Mouse (Mus musculus) liver, adult 2 months (tissue): ENCODE results near the gene Efna2. TPM values are rescaled to one million over a fixed set of nuclear protein-coding genes. Genes with fewer than 3 reads are reported as not detected.

Experiments
- DNase-seq: peaks from one replicate; pipeline ENCODE4 v3.0.0-alpha.2; 2011; ENCODE audit warnings: low read depth, low spot score; ENCODE audit errors: extremely low read depth
- H3K27ac ChIP-seq: fragments of 200-500 bp; replicated peaks from 2 replicates; pipeline ENCODE4 v1.5.1; 2012; ENCODE audit warnings: low read depth, mild to moderate bottlenecking, control low read depth, inconsistent platforms, low read length; ENCODE audit not compliant: insufficient read depth
- H3K27me3 ChIP-seq: fragments of 200-500 bp; 2 replicates; pipeline ENCODE4 v1.6.1; 2012; ENCODE audit warnings: mild to moderate bottlenecking, moderate library complexity, low read length, inconsistent platforms; ENCODE audit not compliant: control insufficient read depth, insufficient read depth
- H3K36me3 ChIP-seq: fragments of 200-500 bp; 2 replicates; pipeline ENCODE4 v1.6.1; 2012; ENCODE audit warnings: low read length, inconsistent platforms; ENCODE audit not compliant: control insufficient read depth, insufficient read depth
- H3K4me1 ChIP-seq: fragments of 200-500 bp; 2 replicates; pipeline ENCODE4 v1.6.1; 2011; ENCODE audit warnings: low read length; ENCODE audit not compliant: control insufficient read depth, insufficient read depth
- H3K4me3 ChIP-seq: fragments of 200-500 bp; 2 replicates; pipeline ENCODE4 v1.5.1; 2011; ENCODE audit warnings: low read depth, mild to moderate bottlenecking, control low read depth, low read length, moderate library complexity; ENCODE audit not compliant: insufficient read depth
- H3K79me2 ChIP-seq: fragments of 200-500 bp; 2 replicates; pipeline ENCODE4 v1.6.1; 2012; ENCODE audit warnings: inconsistent platforms, mild to moderate bottlenecking, low read length, moderate library complexity; ENCODE audit not compliant: control insufficient read depth, insufficient read depth
- H3K9ac ChIP-seq: fragments of 200-500 bp; 2 replicates; pipeline ENCODE4 v1.6.1; 2012; ENCODE audit warnings: low read depth, mild to moderate bottlenecking, control low read depth, inconsistent platforms, low read length
- CTCF ChIP-seq: fragments of 200-500 bp; IDR thresholded peaks from 2 replicates; pipeline ENCODE4 v1.5.1; 2011; ENCODE audit warnings: low read depth, low read length, control low read depth
- POLR2A ChIP-seq: fragments of 200-500 bp; IDR thresholded peaks from 2 replicates; pipeline ENCODE4 v1.6.1; 2011; ENCODE audit warnings: low read length, control low read depth; ENCODE audit not compliant: insufficient read depth; ENCODE audit errors: extremely low read depth
- WGBS: fragments of 180-500 bp; shearing (Covaris S2); methylation state at CpG from one replicate; pipeline ENCODE4 v1.1.7; 2018; 5-methylcytosine and 5-hydroxymethylcytosine counted together
- polyA plus RNA-seq: library from polyadenylated mRNA; depleted of rRNA; stranded (reverse); fragments of >200 nt; gene quantifications from 2 replicates; pipeline ENCODE4 v1.2.3, GENCODE M21; 2012; rRNA removed
- total RNA-seq: library from RNA; depleted of rRNA; stranded (reverse); fragments of >200 nt; gene quantifications from 2 replicates; pipeline ENCODE4 v1.2.3, GENCODE M21; 2014; rRNA removed

Efna2 gene
- total and polyA plus RNA-seq, 2 experiments, result under 0.01 to 0.26 TPM

DNA sequence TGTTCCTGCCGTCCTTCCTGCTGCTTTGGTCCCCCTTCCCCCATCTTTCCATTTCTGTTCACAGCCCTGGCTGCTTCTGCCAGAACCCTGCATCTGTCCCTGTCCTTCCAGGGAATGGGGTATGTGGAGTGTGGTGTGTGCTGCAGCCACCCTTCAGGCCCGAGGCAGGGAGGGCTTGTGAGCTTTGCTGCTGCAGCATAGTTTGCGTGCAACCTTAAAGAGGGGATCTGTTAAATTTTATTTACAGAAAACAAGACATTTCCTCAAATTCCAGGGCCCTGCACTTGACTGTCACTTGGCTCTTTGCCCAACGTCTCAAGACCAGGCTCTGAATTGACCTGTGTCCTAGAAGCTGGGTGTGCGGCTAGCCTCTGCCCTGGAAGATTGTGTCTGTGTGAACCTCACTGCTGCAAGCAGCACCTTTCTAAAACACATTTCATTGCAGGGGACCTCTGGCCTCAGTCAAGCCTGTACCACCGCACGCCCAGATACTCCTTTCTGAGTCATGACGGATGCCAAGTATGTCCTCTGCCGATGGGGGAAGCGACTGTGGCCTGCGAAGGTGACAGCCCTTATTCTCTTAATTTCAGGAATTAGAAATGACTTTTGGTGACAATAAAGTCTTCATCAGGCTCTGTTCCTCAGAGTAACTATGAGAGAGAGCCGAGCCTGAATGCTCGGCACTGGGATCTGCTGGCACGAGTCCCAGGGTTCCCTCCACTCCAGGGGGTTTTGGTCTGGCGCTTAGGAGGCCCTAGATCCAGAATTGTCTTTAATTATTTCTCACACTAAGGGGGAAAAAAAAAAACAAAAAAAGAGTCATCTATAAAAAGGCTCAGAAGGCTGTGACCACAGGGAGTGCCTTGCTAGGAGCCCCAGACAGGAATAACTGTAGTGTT is 48.8 kb downstream of the Efna2 start:
- Histone ChIP-seq H3K27ac (no peak overlapping the region), H3K36me3 (no peaks in the 10 kb centered on the region; the same call in 1 of the 2 replicates), H3K27me3 (no peaks in the 10 kb centered on the region), H3K4me1 (peaks cover 4% of the 10 kb centered on the region; the same call in 1 of the 2 replicates), H3K4me3 (no peak overlapping the region), H3K9ac (no peak overlapping the region), H3K79me2 (no peaks in the 10 kb centered on the region)
- no peak for TF ChIP-seq CTCF
- TF ChIP-seq POLR2A, result no peak
- no peak for DNase-seq
- 76% methylated on average over 15 of the region's 15 CpGs for WGBS

DNA sequence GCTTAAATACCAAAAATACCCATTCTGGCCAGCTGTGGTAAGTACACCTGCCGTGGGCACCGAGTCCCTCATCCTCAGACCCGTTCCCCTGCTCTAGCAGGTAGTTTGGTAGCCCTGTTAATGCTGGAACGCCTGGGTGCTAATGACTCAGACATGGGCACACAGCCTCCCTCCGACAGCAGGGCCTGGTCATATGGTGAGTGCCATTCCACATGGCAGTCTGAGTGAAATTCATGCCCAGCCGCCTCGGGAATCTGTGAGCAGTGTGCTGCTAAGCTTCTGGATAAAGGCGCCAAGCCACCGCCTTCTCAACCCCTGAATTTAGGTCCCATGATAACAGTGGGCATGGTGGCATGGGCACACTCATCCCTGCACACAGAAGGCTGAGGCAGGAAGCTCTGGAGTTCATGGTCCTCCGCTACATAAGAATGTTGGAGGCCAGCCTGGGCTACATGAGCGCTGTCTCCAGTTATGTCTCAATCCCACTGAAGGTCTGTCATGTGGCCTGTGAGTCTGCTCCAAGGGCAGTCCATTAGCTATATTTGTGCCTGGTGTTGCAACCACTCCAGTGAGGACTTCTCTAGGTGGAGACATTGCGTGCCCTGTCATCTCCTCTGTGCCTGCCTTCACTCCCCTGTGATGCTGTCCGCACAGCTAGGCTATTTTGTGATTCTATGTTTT is 57.0 kb downstream of the Efna2 start:
- H3K4me3 ChIP-seq, result no peak overlapping the region
- TF ChIP-seq CTCF, result no peak
- TF ChIP-seq POLR2A, result no peak
- H3K27me3 ChIP-seq, result no peaks in the 10 kb centered on the region
- 0 out of 2 replicates have a peak, but pooled peaks cover 1% of the 10 kb centered on the region for H3K4me1 ChIP-seq
- 95% methylated on average over 13 of the region's 13 CpGs for WGBS
- no peak for DNase-seq
- no peak overlapping the region for H3K9ac ChIP-seq
- H3K79me2 ChIP-seq, result no peaks in the 10 kb centered on the region
- peaks cover 8% of the 10 kb centered on the region for H3K36me3 ChIP-seq
- no peak overlapping the region for H3K27ac ChIP-seq

DNA sequence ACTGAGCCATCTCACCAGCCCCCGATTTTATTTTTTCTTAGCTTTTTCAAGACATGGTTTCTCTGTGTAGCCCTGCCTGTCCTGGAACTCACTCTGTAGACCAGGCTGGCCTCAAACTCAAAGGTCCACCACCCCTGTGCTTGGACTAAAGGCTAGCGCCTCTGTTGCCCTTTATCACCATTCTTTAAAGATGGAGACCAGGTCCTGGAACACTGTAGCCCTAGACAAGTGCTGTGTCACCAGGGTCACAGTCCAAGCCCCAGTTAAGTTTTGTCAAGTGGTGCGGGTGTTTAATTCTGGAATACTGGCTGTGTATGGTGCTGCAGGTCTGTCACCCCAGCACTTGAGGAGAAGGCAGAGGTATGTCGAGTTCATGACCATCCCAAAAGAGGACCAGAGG is 57.7 kb downstream of the Efna2 start:
- Histone ChIP-seq H3K79me2 (no peaks in the 10 kb centered on the region), H3K4me1 (0 out of 2 replicates have a peak, but pooled peaks cover 1% of the 10 kb centered on the region), H3K36me3 (peaks cover 8% of the 10 kb centered on the region), H3K27me3 (no peaks in the 10 kb centered on the region), H3K27ac (no peak overlapping the region), H3K4me3 (no peak overlapping the region), H3K9ac (no peak overlapping the region)
- TF ChIP-seq CTCF, result no peak
- TF ChIP-seq POLR2A, result no peak
- no peak for DNase-seq
- WGBS, result 93% methylated on average over 4 of the region's 4 CpGs

DNA sequence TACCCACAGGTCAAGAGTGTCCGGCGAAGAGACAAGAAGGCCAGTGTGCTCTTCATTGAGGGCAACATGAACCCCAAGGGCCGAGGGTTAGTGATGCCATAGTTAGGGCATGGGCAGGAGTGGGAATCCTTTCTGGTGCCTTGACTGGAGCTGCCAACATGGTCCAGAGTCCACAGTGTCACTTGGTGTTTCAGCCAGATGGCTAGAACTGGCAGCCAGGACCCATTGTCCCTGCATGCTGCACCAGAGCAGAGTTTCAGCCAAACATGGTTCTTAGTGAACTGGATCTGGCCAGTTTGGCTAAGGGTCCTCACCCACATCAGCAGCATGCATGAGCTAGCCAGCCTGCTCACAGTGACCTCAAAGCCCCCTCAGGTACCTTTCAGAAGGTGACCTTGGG is 59.0 kb downstream of the Efna2 start:
- Histone ChIP-seq H3K4me1 (0 out of 2 replicates have a peak, but pooled peaks cover 1% of the 10 kb centered on the region), H3K36me3 (peaks cover 8% of the 10 kb centered on the region), H3K79me2 (no peaks in the 10 kb centered on the region), H3K4me3 (no peak overlapping the region), H3K27me3 (no peaks in the 10 kb centered on the region), H3K27ac (no peak overlapping the region), H3K9ac (no peak overlapping the region)
- peak; percentile 77 for DNase-seq
- TF ChIP-seq CTCF (no peak), POLR2A (no peak)
- WGBS, result 69% methylated on average over 3 of the region's 3 CpGs

Other genes with a start within 250 kb of the Efna2 start
- 24.8 TPM in 2 replicates for gene Wdr18, start 219.3 kb upstream of the Efna2 start, total RNA-seq
- gene Wdr18, start 219.3 kb upstream of the Efna2 start, polyA plus RNA-seq, result 59.8 and 63.3 TPM in 2 replicates
- gene Grin3b, start 208.8 kb upstream of the Efna2 start, total RNA-seq, result 0.18 TPM in 1 of 2 replicates, not detected in the other
- 0.45 TPM in 2 replicates for gene Grin3b, start 208.8 kb upstream of the Efna2 start, polyA plus RNA-seq
- gene Tmem259, start 195.2 kb upstream of the Efna2 start, total RNA-seq, result 35.7 and 51.7 TPM in 2 replicates
- 223 and 259 TPM in 2 replicates for gene Tmem259, start 195.2 kb upstream of the Efna2 start, polyA plus RNA-seq
- gene Cnn2, start 190.9 kb upstream of the Efna2 start, total RNA-seq, result 5.2 and 6.4 TPM in 2 replicates
- 6.9 and 9.8 TPM in 2 replicates for gene Cnn2, start 190.9 kb upstream of the Efna2 start, polyA plus RNA-seq
- 1.4 and 1.9 TPM in 2 replicates for gene Abca7, start 183.0 kb upstream of the Efna2 start, total RNA-seq
- 3.2 and 3.4 TPM in 2 replicates for gene Abca7, start 183.0 kb upstream of the Efna2 start, polyA plus RNA-seq
- gene Arhgap45, start 162.8 kb upstream of the Efna2 start, total RNA-seq, result 4.5 and 4.6 TPM in 2 replicates
- 7.7 and 10.9 TPM in 2 replicates for gene Arhgap45, start 162.8 kb upstream of the Efna2 start, polyA plus RNA-seq
- 26.4 and 39.1 TPM in 2 replicates for gene Polr2e, start 139.7 kb upstream of the Efna2 start, total RNA-seq
- 71.1 and 74.6 TPM in 2 replicates for gene Polr2e, start 139.7 kb upstream of the Efna2 start, polyA plus RNA-seq
- gene Gpx4, start 132.3 kb upstream of the Efna2 start, total RNA-seq, result 712 and 752 TPM in 2 replicates
- gene Gpx4, start 132.3 kb upstream of the Efna2 start, polyA plus RNA-seq, result 535 and 559 TPM in 2 replicates
- gene Sbno2, start 73.9 kb upstream of the Efna2 start, total RNA-seq, result 8.9 and 11.8 TPM in 2 replicates
- gene Sbno2, start 73.9 kb upstream of the Efna2 start, polyA plus RNA-seq, result 19.2 and 25.9 TPM in 2 replicates
- gene Stk11, start 63.7 kb upstream of the Efna2 start, total RNA-seq, result 71.5 and 75.0 TPM in 2 replicates
- gene Stk11, start 63.7 kb upstream of the Efna2 start, polyA plus RNA-seq, result 96.8 and 110 TPM in 2 replicates
- gene Atp5d, start 40.9 kb upstream of the Efna2 start, total RNA-seq, result 144 and 218 TPM in 2 replicates
- gene Atp5d, start 40.9 kb upstream of the Efna2 start, polyA plus RNA-seq, result 1,387 and 1,558 TPM in 2 replicates
- 0.47 and 0.55 TPM in 2 replicates for gene Cbarp, start 38.6 kb upstream of the Efna2 start, total RNA-seq
- gene Cbarp, start 38.6 kb upstream of the Efna2 start, polyA plus RNA-seq, result 1.2 TPM in 2 replicates
- 6.9 and 11.6 TPM in 2 replicates for gene Midn, start 31.2 kb upstream of the Efna2 start, total RNA-seq
- gene Midn, start 31.2 kb upstream of the Efna2 start, polyA plus RNA-seq, result 27.4 and 38.8 TPM in 2 replicates
- gene Cirbp, start 13.5 kb upstream of the Efna2 start, total RNA-seq, result 19.5 and 25.9 TPM in 2 replicates
- gene Cirbp, start 13.5 kb upstream of the Efna2 start, polyA plus RNA-seq, result 31.8 and 37.0 TPM in 2 replicates
- 5.1 and 7.7 TPM in 2 replicates for gene 1600002K03Rik, start 6.5 kb upstream of the Efna2 start, total RNA-seq
- 10.0 and 10.4 TPM in 2 replicates for gene 1600002K03Rik, start 6.5 kb upstream of the Efna2 start, polyA plus RNA-seq
- gene Mum1, start 47.0 kb downstream of the Efna2 start, total RNA-seq, result 7.1 and 8.7 TPM in 2 replicates
- 8.4 and 10.1 TPM in 2 replicates for gene Mum1, start 47.0 kb downstream of the Efna2 start, polyA plus RNA-seq
- 165 and 186 TPM in 2 replicates for gene Ndufs7, start 69.6 kb downstream of the Efna2 start, total RNA-seq
- gene Ndufs7, start 69.6 kb downstream of the Efna2 start, polyA plus RNA-seq, result 551 and 560 TPM in 2 replicates
- 241 and 277 TPM in 2 replicates for gene Gamt, start 81.5 kb downstream of the Efna2 start, total RNA-seq
- 670 and 715 TPM in 2 replicates for gene Gamt, start 81.5 kb downstream of the Efna2 start, polyA plus RNA-seq
- gene Dazap1, start 82.0 kb downstream of the Efna2 start, total RNA-seq, result 38.0 and 39.9 TPM in 2 replicates
- 39.9 and 43.5 TPM in 2 replicates for gene Dazap1, start 82.0 kb downstream of the Efna2 start, polyA plus RNA-seq
- gene Rps15, start 113.0 kb downstream of the Efna2 start, total RNA-seq, result 510 and 571 TPM in 2 replicates
- gene Rps15, start 113.0 kb downstream of the Efna2 start, polyA plus RNA-seq, result 686 and 1,012 TPM in 2 replicates
- 0.09 and 0.20 TPM in 2 replicates for gene Apc2, start 116.5 kb downstream of the Efna2 start, total RNA-seq
- gene Apc2, start 116.5 kb downstream of the Efna2 start, polyA plus RNA-seq, result 0.19 and 0.20 TPM in 2 replicates
- gene 2310011J03Rik, start 141.1 kb downstream of the Efna2 start, total RNA-seq, result 10.4 and 12.4 TPM in 2 replicates
- gene 2310011J03Rik, start 141.1 kb downstream of the Efna2 start, polyA plus RNA-seq, result 25.4 and 25.5 TPM in 2 replicates
- gene Pcsk4, start 150.0 kb downstream of the Efna2 start, total RNA-seq, result 8.8 and 12.5 TPM in 2 replicates
- gene Pcsk4, start 150.0 kb downstream of the Efna2 start, polyA plus RNA-seq, result 19.2 and 21.8 TPM in 2 replicates
- gene Reep6, start 150.5 kb downstream of the Efna2 start, total RNA-seq, result 112 and 185 TPM in 2 replicates
- gene Reep6, start 150.5 kb downstream of the Efna2 start, polyA plus RNA-seq, result 384 and 617 TPM in 2 replicates
- 0.28 and 0.40 TPM in 2 replicates for gene Adamtsl5, start 168.9 kb downstream of the Efna2 start, total RNA-seq
- gene Adamtsl5, start 168.9 kb downstream of the Efna2 start, polyA plus RNA-seq, result 1.4 and 1.6 TPM in 2 replicates
- gene Plk5, start 177.0 kb downstream of the Efna2 start, total RNA-seq, result 0.60 and 1.4 TPM in 2 replicates
- gene Plk5, start 177.0 kb downstream of the Efna2 start, polyA plus RNA-seq, result 3.5 and 6.6 TPM in 2 replicates
- 1.0 and 2.6 TPM in 2 replicates for gene Mex3d, start 208.2 kb downstream of the Efna2 start, total RNA-seq
- 2.1 and 2.4 TPM in 2 replicates for gene Mex3d, start 208.2 kb downstream of the Efna2 start, polyA plus RNA-seq
- 21.1 and 32.8 TPM in 2 replicates for gene Mbd3, start 220.1 kb downstream of the Efna2 start, total RNA-seq
- gene Mbd3, start 220.1 kb downstream of the Efna2 start, polyA plus RNA-seq, result 73.5 and 76.7 TPM in 2 replicates
- 1,362 and 1,401 TPM in 2 replicates for gene Uqcr11, start 227.3 kb downstream of the Efna2 start, total RNA-seq
- 2,210 and 2,521 TPM in 2 replicates for gene Uqcr11, start 227.3 kb downstream of the Efna2 start, polyA plus RNA-seq